Mouse (Mus musculus): ENCODE data around the gene P4hb. TPM values are rescaled to one million over a fixed set of nuclear protein-coding genes. Genes with fewer than 3 reads are reported as not detected.
"Not testable (repeated sequence)": the region's sequence is repeated elsewhere in the genome, so short reads cannot be mapped to it uniquely, and the experiment has no call there.

The P4hb gene
- total RNA-seq, 1 experiment from 2014 or later: 407 TPM

DNA sequence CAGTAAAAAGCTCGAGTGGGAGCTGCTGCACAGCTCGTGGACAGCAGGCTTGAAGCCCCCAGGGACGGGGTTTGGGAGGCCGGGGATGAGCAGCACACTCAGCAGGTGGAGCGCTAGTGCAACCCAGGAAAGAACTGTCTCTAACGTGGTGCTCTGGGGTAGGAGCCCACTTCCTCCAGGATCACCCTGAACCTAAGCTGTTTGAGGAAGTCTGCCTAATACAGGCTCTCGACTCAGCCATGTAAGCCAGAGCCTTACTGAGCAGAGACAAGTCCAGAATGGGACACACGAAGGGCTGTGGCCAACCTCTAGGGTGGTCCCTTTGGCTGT, 34.1 kb downstream of the P4hb start:
- DNase-seq: no peak

- peak; percentile 54 for DNase-seq
Measured at GRCm38 (mm10) chr11:120538485-120538884, 34.6 kb downstream of the P4hb start.

DNA sequence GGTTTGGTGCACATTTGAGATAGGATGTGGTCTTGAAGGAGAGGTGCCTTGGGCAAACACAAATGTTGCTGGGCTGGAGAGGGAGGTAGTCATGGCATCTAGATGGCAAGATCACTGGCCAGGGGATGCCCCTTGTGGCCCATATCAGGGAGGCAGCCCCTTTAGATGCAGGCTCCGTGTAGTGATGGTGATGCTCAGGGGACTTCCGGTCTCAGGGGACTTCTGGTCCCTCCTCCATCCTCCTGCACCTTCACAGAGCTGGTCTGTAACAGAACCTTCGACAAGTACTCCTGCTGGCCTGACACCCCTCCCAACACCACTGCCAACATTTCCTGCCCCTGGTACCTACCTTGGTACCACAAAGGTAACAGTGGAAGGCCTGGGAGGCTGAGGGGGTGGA, 37.2 kb downstream of the P4hb start:
- DNase-seq: no peak

DNA sequence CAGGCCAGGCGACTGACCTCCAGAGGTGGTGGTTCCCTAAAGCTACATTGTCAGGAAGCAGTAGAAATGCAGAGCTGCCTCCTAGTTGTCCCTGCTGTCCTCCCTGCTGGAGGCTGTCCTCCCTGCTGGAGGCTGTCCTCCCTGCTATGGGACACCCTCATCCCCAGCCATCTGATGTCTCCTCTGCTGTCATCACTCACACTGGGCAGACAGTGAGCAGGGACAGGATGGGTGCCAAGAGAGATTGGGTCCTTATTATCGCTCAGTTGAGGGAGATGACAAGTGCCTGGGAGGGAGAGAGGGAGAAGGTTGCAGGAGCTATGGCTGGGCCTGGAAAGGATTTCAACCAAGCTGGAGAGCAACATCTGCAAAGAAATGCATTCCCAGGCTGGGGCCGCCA, 37.9 kb downstream of the P4hb start:
- no peak for DNase-seq

DNA sequence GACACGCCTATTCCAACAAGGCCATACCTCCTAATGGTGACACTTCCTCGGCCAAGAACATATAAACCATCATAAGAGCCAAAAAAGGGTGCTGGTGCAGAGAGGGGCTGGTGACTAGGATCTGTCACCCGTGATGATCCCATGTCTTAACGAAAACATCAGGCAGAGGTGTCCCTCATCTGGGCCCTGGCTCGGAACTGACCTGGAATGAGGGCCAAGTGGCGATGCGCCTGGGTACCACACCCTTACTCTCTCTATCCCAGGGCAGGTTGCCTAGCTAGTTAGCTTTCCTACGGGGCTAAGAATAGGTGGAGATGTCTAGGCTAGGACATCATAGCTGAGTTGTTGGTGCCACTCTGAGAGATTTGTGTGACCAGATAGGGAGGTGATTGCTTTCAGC, 39.0 kb downstream of the P4hb start:
- DNase-seq: no peak

GRCm38 (mm10) chr11:120531646-120532045, 41.4 kb downstream of the P4hb start:
- no peak for DNase-seq

DNA sequence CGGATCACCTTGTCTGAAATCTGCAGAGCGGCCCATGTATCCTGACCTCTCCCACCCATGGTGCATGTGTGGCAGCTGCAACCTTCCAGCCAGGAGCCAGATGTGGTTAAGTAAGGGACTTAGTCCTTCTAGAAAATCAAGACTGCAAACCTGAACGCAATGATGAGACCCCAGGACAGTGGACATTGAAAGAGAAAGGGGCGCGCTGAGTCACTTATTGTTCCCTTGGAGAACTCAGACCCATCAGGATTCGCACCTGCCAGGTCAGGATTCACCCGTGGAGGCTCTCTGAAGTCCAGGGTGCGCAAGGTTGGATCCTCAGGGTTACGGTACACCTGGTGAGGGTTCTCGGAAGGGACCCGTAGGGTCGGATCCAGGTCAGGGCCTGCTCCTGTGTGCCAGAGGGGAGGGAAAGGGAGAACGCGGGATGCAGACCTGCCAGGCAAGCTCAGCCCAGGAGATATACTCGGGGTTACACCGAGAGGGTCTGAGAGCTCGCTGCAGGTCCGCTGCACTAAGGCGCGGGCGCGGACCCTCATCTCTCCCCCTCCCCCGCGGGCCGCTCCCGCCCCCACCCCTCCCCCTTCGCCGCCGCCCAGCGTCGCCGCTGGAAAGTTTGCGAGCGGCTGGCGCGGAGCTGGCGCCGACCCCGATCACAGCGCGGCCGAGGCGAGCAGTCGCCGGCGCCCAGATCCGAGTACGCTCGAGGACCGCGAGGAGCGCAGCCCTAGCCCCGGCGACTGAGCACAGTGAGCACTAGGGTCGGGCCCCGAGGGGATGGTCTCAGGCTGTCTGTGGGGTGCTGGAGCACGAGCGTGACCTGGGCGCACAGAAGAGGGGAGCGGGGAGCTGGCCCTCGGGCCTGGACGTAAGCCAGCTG, 42.7 kb downstream of the P4hb start, which contains the start of gene Gcgr:
Gene Gcgr (plus strand): TSS at position 615 of the 880 bp plus-strand sequence.
- DNase-seq: no peak

DNA sequence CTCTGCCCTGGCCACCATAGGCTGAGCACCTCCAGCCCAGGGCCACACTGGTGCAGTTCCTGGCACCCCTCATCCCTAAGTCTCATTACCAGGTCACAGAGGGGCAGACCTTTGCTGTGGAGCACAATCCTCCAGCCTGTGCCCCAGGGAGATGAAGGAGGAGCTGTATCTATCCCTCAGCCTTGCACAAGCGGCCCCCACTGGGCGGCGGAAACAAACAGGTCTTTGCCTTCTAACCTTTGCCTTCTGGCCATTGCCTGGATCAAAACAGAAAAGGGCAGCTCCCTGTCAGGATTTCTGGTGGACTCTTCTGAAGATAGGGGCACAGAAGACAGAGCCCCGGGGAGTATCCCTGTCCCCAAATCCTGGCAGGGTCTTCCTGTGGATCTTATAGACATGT, 44.1 kb downstream of the P4hb start:
- DNase-seq: no peak

DNA sequence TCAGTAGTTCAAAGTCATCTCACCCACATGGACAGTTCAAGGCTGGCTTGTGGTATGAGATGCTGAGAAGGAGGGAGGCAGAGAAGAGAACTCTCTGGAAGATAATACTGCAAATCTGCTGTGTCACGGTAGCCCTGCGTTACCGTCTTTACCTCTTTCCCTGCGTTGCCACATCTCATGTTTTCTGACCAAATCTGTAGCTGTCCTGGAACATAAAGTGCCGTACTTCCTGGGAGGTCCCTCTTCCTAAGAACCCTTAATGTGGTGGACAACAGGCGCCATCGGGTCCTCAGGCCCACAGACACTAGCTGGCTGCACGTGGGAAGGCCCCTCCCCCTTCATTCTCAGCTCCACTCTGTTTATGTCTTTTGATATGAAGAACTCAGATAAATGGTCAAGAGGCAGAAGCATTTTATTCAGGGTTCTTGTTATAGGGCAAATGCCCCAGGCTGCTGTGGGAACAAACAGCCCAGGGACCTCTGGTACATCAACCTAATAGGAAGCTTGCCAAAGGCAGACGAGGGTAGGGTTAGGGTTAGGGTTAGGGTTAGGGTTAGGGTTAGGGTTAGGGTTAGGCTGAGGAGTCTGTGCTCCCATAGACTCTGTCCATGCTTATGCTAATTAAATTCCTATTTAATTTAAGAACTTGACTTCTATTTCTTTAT, 45.2 kb downstream of the P4hb start:
- DNase-seq: no peak

- DNase-seq: no peak
Measured at GRCm38 (mm10) chr11:120525959-120526358, 47.1 kb downstream of the P4hb start.

GRCm38 (mm10) chr11:120522581-120522980, 50.5 kb downstream of the P4hb start:
- no peak for DNase-seq

DNA sequence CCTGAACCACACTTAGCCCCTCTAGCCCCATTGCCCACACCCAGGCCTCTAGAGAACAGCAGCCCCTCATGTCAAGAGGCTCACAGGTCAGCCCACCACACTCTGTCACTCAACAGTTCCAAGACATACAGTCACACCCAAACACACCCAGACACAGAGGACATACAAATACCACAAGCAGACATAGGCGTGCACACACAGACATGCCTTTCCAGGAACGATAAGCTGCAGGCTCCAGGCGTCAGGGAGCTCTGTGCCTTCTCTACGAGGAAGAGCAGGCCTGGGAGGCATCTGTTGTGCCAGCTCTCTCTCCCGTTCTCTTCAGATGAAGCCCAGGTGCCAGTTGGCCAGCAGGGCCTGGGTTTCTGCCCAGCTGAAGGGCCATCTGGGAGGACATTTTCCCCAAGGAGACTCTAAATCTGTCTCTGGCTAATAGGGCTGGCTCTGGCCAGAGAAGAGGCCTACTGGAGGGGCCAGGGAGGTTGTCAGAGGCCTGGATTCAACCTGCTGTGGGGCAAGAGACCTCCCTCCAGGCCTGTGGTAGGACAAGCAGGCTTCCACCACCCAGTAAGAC, 52.0 kb downstream of the P4hb start:
- DNase-seq: peak; percentile 50

DNA sequence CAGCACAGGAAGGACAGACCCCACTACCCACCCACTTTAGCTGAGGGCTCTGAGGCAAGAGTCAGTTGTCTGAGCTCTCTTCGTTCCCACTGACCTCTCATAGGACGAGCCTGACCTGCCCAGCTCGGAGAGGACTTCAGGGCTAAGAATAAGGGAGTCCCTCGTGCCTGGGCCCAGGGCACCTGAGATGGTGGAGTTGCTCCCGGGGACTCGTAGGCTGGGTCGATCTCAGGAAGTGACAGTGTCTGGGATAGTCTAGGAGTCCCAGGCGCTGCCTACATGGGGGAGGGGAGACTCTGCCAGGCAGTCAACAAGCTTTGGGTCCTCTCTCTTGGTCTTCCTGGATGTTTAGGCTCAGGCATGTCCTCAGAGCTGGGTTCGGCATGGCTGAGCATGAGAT, 52.6 kb downstream of the P4hb start:
- DNase-seq: no peak

DNA sequence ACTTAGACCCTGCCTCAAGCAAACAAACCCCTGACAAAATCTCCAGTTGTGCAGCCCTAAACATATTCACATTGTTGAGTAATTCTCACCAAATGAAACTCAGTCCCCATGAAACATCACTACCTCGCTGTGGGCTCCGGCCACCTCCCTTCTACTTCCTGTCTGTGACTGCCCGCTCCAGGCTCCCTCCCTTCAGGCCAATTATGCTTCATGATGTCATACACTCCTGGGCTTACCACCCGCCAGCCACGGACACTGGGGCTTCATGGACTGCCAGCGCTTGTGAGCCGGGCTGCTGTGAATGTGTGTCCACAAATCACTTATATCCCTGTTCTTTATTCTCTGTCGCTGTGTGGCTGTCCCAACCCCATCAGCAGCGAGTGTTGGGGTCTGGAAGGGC, 53.3 kb downstream of the P4hb start:
- DNase-seq: peak; percentile 25

- DNase-seq: no peak
Measured at GRCm38 (mm10) chr11:120518558-120518957, 54.5 kb downstream of the P4hb start.

DNA sequence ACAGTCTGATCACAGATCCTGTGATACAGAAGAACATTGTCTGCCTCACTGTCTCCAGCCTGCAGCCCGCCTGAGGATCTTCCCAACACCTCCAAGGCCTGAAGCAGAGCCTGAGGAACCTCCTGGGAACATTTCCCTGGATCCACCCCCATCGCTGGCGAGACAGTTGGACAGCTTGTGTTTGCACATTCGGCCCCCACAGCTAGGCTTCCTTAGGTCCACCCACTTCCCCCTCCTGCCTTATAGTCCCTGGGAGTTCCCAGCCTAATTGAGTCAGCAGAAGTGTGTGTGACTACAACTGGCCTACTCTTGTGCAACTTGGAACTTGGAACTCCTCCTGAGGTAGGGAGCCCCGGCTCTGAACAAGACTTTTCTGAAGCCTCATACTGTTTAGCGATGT, 55.0 kb downstream of the P4hb start:
- DNase-seq: no peak

DNA sequence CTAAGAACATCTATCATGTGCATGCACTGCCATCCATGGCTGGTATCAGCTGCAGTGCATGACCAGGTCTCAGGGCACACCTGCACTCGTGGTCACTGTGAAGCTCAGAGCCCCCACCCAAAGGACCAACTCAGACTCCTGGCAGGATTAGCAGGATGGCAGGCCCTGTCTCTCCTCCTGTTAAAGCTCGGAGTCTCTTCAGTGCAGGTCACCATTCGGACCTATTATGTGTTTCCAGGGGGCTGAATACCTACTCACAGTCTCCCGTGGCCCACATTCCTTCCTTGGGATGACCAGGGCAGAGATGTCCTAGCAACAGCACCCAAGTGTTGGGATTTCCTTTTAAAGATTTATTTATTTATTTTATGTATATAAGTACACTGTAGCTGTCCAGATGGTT, 55.9 kb downstream of the P4hb start:
- DNase-seq: no peak

GRCm38 (mm10) chr11:120515611-120516010, 57.4 kb downstream of the P4hb start:
- DNase-seq: peak; percentile 87

DNA sequence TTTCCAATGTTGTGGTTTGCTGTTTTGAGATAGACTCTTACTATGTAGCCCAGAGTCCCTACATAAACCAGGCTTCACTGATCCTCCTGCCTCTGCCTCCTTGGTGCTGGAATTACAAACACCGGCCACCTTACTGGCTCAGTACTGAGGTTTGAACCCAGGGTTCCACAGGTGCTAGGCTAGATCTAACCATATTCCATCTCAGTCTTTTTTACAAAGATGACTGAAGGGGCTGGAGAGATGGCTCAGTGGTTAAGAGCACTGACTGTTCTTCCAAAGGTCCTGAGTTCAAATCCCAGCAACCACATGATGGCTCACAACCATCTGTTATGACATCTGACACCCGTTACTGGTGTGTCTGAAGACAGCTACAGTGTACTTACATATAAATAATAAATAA, 58.8 kb downstream of the P4hb start:
- DNase-seq: not testable (repeated sequence)

GRCm38 (mm10) chr11:120512790-120513453, 60.1 kb downstream of the P4hb start:
- peak; percentile 30 for DNase-seq

DNA sequence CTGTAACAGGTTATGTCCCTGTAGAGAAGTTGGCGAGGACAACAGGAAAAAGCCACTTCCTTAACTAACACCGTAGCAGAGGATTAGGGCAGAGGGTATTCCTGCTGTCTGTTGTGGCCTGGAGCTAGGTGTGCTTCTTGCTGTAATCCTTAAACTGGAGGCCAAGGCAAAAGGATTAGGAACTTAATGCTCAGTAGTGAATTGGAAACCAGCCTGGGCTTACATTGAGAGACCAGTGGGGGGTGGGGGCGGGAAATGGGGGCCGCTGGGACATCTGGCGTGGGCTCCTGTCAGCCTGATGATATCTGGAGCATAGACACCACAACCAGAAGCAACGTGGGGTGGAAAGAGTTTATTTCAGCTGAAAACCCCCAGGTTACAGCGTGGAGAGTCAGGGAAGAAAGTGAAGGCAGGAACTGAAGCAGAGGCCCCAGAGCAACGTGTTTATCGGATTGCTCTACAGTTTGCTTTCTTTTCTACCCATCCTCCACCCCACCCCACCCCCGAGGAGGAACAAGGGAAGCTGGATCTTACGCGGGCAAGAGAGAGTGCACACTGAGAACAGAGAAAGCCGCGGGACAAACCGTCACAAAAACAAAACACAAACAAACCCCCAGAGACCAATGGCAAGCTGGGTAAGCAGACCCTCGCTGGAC, 62.5 kb downstream of the P4hb start:
- no peak for DNase-seq

All from adrenal gland, postnatal 25 days (tissue).